Mouse (Mus musculus): ENCODE measurements at regions not wholly inside any gene's neighbourhood (a gene's known extent, or its start where the extent isn't known, plus 50 kb on each side); places are given as distances from the start of the nearest gene placed in this dataset.

- no peak for TF ChIP-seq CTCF (IDR thresholded peaks at IDR 0.05; ENCODE audit: insufficient read depth, low read length)
- no peak for TF ChIP-seq POLR2A (IDR thresholded peaks at IDR 0.05; ENCODE audit: borderline replicate concordance, extremely low read depth, low read depth, low read length)
Measured at GRCm38 (mm10) chr8:90082630-90083029, 265.5 kb downstream of the Tox3 start.

Data from lung, adult 2 months (tissue).